Mouse (Mus musculus) heart, embryonic 14.5 days (tissue): Measurements from ENCODE around the gene Cpsf3. TPM values are rescaled to one million over a fixed set of nuclear protein-coding genes. Genes with fewer than 3 reads are reported as not detected.
A peak's percentile ranks its signal among the peaks of the same experiment; 100 is the strongest.

Source experiments
- ATAC-seq: fragments of 200-750 bp; cut with Nextera tagmentation; 2 replicates; pipeline ENCODE4 v1.8.0; 2017; ENCODE audit warnings: low read depth, moderate TSS enrichment; ENCODE audit not compliant: insufficient number of reproducible peaks, insufficient read depth, low FRiP score
- H3K27ac ChIP-seq, 2 experiments: fragments of 200-500 bp in 1 of 2; fragments of 300-500 bp in 1 of 2; sonication (generic) in 1 of 2; replicated peaks in 1 of 2; 2 replicates each; pipeline ENCODE4 v1.5.1; 2012 to 2014; ENCODE audit warnings: low read depth in 2 of 2, low read length in 2 of 2, control low read depth in 1 of 2, mild to moderate bottlenecking in 1 of 2, mixed read lengths in 1 of 2; ENCODE audit not compliant: control insufficient read depth in 1 of 2, insufficient read depth in 1 of 2
- H3K27me3 ChIP-seq: fragments of 300-500 bp; sonication (generic); 2 replicates; pipeline ENCODE4 v1.6.1; 2014; ENCODE audit warnings: mild to moderate bottlenecking, low read length, control low read depth; ENCODE audit not compliant: control insufficient read depth, insufficient read depth
- H3K36me3 ChIP-seq: fragments of 300-500 bp; sonication (generic); 2 replicates; pipeline ENCODE4 v1.6.1; 2014; ENCODE audit warnings: mild to moderate bottlenecking, control low read depth, low read length, mixed read lengths; ENCODE audit not compliant: control insufficient read depth, insufficient read depth
- H3K4me1 ChIP-seq, 2 experiments: fragments of 200-500 bp in 1 of 2; fragments of 300-500 bp in 1 of 2; sonication (generic) in 1 of 2; 2 replicates each; pipeline ENCODE4 v1.6.1; 2012 to 2014; ENCODE audit warnings: low read length in 2 of 2, control low read depth in 1 of 2, mixed read lengths in 1 of 2; ENCODE audit not compliant: control insufficient read depth in 2 of 2, insufficient read depth in 2 of 2
- H3K4me2 ChIP-seq: fragments of 300-500 bp; sonication (generic); 2 replicates; pipeline ENCODE4 v1.6.1; 2014; ENCODE audit warnings: mild to moderate bottlenecking, low read length
- H3K4me3 ChIP-seq, 2 experiments: fragments of 200-500 bp in 1 of 2; fragments of 300-500 bp in 1 of 2; sonication (generic) in 1 of 2; 2 replicates each; pipeline ENCODE4 v1.5.1; 2012 to 2014; ENCODE audit warnings: low read length in 2 of 2, mild to moderate bottlenecking in 2 of 2, control low read depth in 1 of 2, low read depth in 1 of 2, moderate library complexity in 1 of 2; ENCODE audit not compliant: control insufficient read depth in 1 of 2, insufficient read depth in 1 of 2
- H3K9ac ChIP-seq: fragments of 300-500 bp; sonication (generic); 2 replicates; pipeline ENCODE4 v1.6.1; 2014; ENCODE audit warnings: mild to moderate bottlenecking, low read length
- H3K9me3 ChIP-seq: fragments of 300-500 bp; sonication (generic); 2 replicates; pipeline ENCODE4 v1.6.1; 2016; ENCODE audit warnings: low read length, control low read depth; ENCODE audit not compliant: control insufficient read depth
- WGBS: fragments of 180-500 bp; shearing (Covaris S2); extraction: QIAGEN DNeasy Blood & Tissue Kit; methylation state at CpG from one replicate; pipeline ENCODE4 v1.1.7; 2014; 5-methylcytosine and 5-hydroxymethylcytosine counted together
- polyA plus RNA-seq: library from polyadenylated mRNA; unstranded; fragments of >200 nt; fragmentation: Nextera tagmentation; extraction: Ambion mirVana; gene quantifications from 2 replicates; pipeline ENCODE4 v1.2.1, GENCODE M21; 2014

The Cpsf3 gene
- polyA plus RNA-seq, 1 experiment from 2014 or later: 70.5 TPM

- H3K27me3 ChIP-seq: no peaks in the 10 kb centered on the region
- H3K9ac ChIP-seq: peak overlapping the region; percentile 34; the same call in 1 of the 2 replicates
- H3K36me3 ChIP-seq: peaks cover 58% of the 10 kb centered on the region
- 58% methylated on average over 5 of the region's 5 CpGs for WGBS
- H3K9me3 ChIP-seq: no peaks in the 10 kb centered on the region
- peaks cover 0 to 5% of the 10 kb centered on the region in 2 experiments; a peak in 2 of 4 replicates for H3K4me1 ChIP-seq
- peak; percentile 56 for ATAC-seq
- peak overlapping the region; percentile 75 to 85 for H3K27ac ChIP-seq
- H3K4me3 ChIP-seq: no peak overlapping the region
- no peak overlapping the region for H3K4me2 ChIP-seq
These were observed 20.9 kb upstream of the Cpsf3 start for GRCm38 (mm10) chr12:21264241-21264640.

GRCm38 (mm10) chr12:21264970-21265369 is 20.2 kb upstream of the Cpsf3 start:
- Histone ChIP-seq H3K36me3 (peaks cover 61% of the 10 kb centered on the region), H3K9me3 (no peaks in the 10 kb centered on the region), H3K4me3 (no peak overlapping the region), H3K4me2 (no peak overlapping the region), H3K27me3 (no peaks in the 10 kb centered on the region), H3K9ac (peak overlapping the region; percentile 34; the same call in 1 of the 2 replicates), H3K4me1 (peaks cover 0 to 5% of the 10 kb centered on the region in 2 experiments; a peak in 2 of 4 replicates), H3K27ac (peak overlapping the region; percentile 75 to 85)
- WGBS: 83% methylated on average over 3 of the region's 3 CpGs
- ATAC-seq: no peak

- H3K4me2 ChIP-seq: no peak overlapping the region
- H3K4me1 ChIP-seq: peaks cover 0 to 5% of the 10 kb centered on the region in 2 experiments; a peak in 2 of 4 replicates
- ATAC-seq: no peak
- H3K9ac ChIP-seq: no peak overlapping the region
- no peaks in the 10 kb centered on the region for H3K9me3 ChIP-seq
- H3K27ac ChIP-seq: no peak overlapping the region
- no peaks in the 10 kb centered on the region for H3K27me3 ChIP-seq
- H3K36me3 ChIP-seq: peaks cover 61% of the 10 kb centered on the region
- H3K4me3 ChIP-seq: no peak overlapping the region
- WGBS: 88% methylated on average over 4 of the region's 4 CpGs
These were observed 19.7 kb upstream of the Cpsf3 start for GRCm38 (mm10) chr12:21265501-21265900.

- H3K36me3 ChIP-seq: peaks cover 65% of the 10 kb centered on the region
- H3K9me3 ChIP-seq: no peaks in the 10 kb centered on the region
- no peak overlapping the region for H3K9ac ChIP-seq
- H3K4me3 ChIP-seq: no peak overlapping the region
- no peaks in the 10 kb centered on the region for H3K27me3 ChIP-seq
- H3K4me2 ChIP-seq: no peak overlapping the region
- WGBS: 74% methylated on average over 14 of the region's 14 CpGs
- no peak overlapping the region for H3K27ac ChIP-seq
- peaks cover 0 to 5% of the 10 kb centered on the region in 2 experiments; a peak in 2 of 4 replicates for H3K4me1 ChIP-seq
- peak; percentile 27; the same call in 1 of the 2 replicates for ATAC-seq
These were observed 19.0 kb upstream of the Cpsf3 start for GRCm38 (mm10) chr12:21265946-21266783.

- WGBS: 70% methylated on average over 2 of the region's 2 CpGs
- Histone ChIP-seq H3K27me3 (no peaks in the 10 kb centered on the region), H3K4me2 (no peak overlapping the region), H3K9me3 (no peaks in the 10 kb centered on the region), H3K36me3 (peaks cover 68% of the 10 kb centered on the region), H3K4me3 (no peak overlapping the region), H3K27ac (no peak overlapping the region), H3K9ac (no peak overlapping the region), H3K4me1 (peaks cover 0 to 5% of the 10 kb centered on the region in 2 experiments; a peak in 2 of 4 replicates)
- ATAC-seq: no peak
These were observed 18.4 kb upstream of the Cpsf3 start for GRCm38 (mm10) chr12:21266784-21267098.

- H3K9me3 ChIP-seq: no peaks in the 10 kb centered on the region
- H3K27ac ChIP-seq: no peak overlapping the region
- WGBS: 85% methylated on average over 8 of the region's 8 CpGs
- H3K36me3 ChIP-seq: peaks cover 72% of the 10 kb centered on the region
- H3K4me2 ChIP-seq: no peak overlapping the region
- H3K27me3 ChIP-seq: no peaks in the 10 kb centered on the region
- peaks cover 0 to 5% of the 10 kb centered on the region in 2 experiments; a peak in 2 of 4 replicates for H3K4me1 ChIP-seq
- no peak overlapping the region for H3K4me3 ChIP-seq
- no peak overlapping the region for H3K9ac ChIP-seq
- ATAC-seq: no peak
These were observed 17.0 kb upstream of the Cpsf3 start for GRCm38 (mm10) chr12:21268083-21268616.

GRCm38 (mm10) chr12:21274446-21274845 is 10.7 kb upstream of the Cpsf3 start:
- no peaks in the 10 kb centered on the region for H3K9me3 ChIP-seq
- WGBS: 71% methylated on average over 7 of the region's 7 CpGs
- no peak overlapping the region for H3K4me2 ChIP-seq
- H3K4me3 ChIP-seq: no peak overlapping the region
- no peaks in the 10 kb centered on the region for H3K4me1 ChIP-seq
- no peak for ATAC-seq
- H3K27me3 ChIP-seq: no peaks in the 10 kb centered on the region
- no peak overlapping the region for H3K27ac ChIP-seq
- no peak overlapping the region for H3K9ac ChIP-seq
- peaks cover 68% of the 10 kb centered on the region for H3K36me3 ChIP-seq
